Mouse (Mus musculus) forebrain, embryonic 11.5 days (tissue): Measurements from ENCODE around the gene Cpa5. TPM values are rescaled to one million over a fixed set of nuclear protein-coding genes. Genes with fewer than 3 reads are reported as not detected.
A peak's percentile ranks its signal among the peaks of the same experiment; 100 is the strongest.

Experiments
- ATAC-seq: fragments of 200-750 bp; cut with Nextera tagmentation; replicated peaks from 2 replicates; pipeline ENCODE4 v1.8.0; 2017; ENCODE audit warnings: moderate TSS enrichment; ENCODE audit not compliant: low FRiP score
- DNase-seq: peaks from one replicate; pipeline ENCODE4 v3.0.0-alpha.2; 2017; ENCODE audit warnings: low spot score
- H3K27ac ChIP-seq: fragments of 300-500 bp; sonication (generic); 2 replicates; pipeline ENCODE4 v1.5.1; 2014; ENCODE audit warnings: low read depth, low read length
- H3K27me3 ChIP-seq: fragments of 300-500 bp; sonication (generic); 2 replicates; pipeline ENCODE4 v1.6.1; 2014; ENCODE audit warnings: mild to moderate bottlenecking, low read length, mixed read lengths; ENCODE audit not compliant: control insufficient read depth, insufficient read depth
- H3K36me3 ChIP-seq: fragments of 300-500 bp; sonication (generic); 2 replicates; pipeline ENCODE4 v1.6.1; 2014; ENCODE audit warnings: mild to moderate bottlenecking, low read length, moderate library complexity, mixed read lengths; ENCODE audit not compliant: control insufficient read depth, insufficient read depth
- H3K4me1 ChIP-seq: fragments of 300-500 bp; sonication (generic); replicated peaks from 2 replicates; pipeline ENCODE4 v1.6.1; 2014; ENCODE audit warnings: low read length, mixed read lengths; ENCODE audit not compliant: control insufficient read depth, insufficient read depth
- H3K4me2 ChIP-seq: fragments of 300-500 bp; sonication (generic); 2 replicates; pipeline ENCODE4 v1.6.1; 2014; ENCODE audit warnings: low read depth, mild to moderate bottlenecking, low read length, moderate library complexity, mixed read lengths; ENCODE audit not compliant: severe bottlenecking
- H3K4me3 ChIP-seq: fragments of 300-500 bp; sonication (generic); 2 replicates; pipeline ENCODE4 v1.5.1; 2014; ENCODE audit warnings: low read depth, low read length
- H3K9ac ChIP-seq: fragments of 300-500 bp; sonication (generic); 2 replicates; pipeline ENCODE4 v1.6.1; 2014; ENCODE audit warnings: low read length
- H3K9me3 ChIP-seq: fragments of 300-500 bp; sonication (generic); 2 replicates; pipeline ENCODE4 v1.6.1; 2016; ENCODE audit warnings: low read length, mixed read lengths; ENCODE audit not compliant: control insufficient read depth
- WGBS: fragments of 180-500 bp; shearing (Covaris S2); extraction: QIAGEN DNeasy Blood & Tissue Kit; methylation state at CpG from one replicate; pipeline ENCODE4 v1.1.7; 2014; 5-methylcytosine and 5-hydroxymethylcytosine counted together
- polyA plus RNA-seq: library from polyadenylated mRNA; unstranded; fragments of >200 nt; fragmentation: Nextera tagmentation; extraction: Ambion mirVana; gene quantifications from 2 replicates; pipeline ENCODE4 v1.2.1, GENCODE M21; 2014

Gene Cpa5
- polyA plus RNA-seq, 1 experiment from 2014 or later = 0.72 TPM

DNA sequence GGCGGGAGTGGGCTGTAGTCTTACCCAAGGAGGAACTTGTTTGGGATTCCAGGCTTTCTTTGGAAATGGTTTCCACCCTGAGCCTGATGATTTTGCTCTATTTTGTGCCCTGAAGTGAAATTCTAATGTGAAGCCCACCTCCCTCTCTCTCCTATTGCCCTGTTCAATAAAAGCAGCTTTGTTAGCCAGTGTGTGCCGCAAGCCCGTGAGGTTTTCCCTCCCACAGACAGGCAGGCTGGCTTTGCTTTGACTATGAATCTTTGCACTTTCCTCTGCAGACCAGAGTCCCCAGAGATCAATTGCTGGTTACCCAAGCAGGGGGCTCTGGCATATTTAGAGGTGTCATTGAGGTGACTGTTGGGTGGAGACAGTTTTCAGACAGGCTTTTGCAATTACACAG lies 33.7 kb downstream of the Cpa5 start:
- Histone ChIP-seq H3K9me3 (no peaks in the 10 kb centered on the region), H3K36me3 (no peaks in the 10 kb centered on the region; the same call in 1 of the 2 replicates), H3K4me2 (no peak overlapping the region), H3K9ac (no peak overlapping the region), H3K27ac (no peak overlapping the region), H3K4me3 (no peak overlapping the region), H3K4me1 (no peaks in the 10 kb centered on the region; the same call in 1 of the 2 replicates), H3K27me3 (no peaks in the 10 kb centered on the region)
- DNase-seq (no peak), ATAC-seq (no peak)
- WGBS = 43% methylated on average over 3 of the region's 3 CpGs

DNA sequence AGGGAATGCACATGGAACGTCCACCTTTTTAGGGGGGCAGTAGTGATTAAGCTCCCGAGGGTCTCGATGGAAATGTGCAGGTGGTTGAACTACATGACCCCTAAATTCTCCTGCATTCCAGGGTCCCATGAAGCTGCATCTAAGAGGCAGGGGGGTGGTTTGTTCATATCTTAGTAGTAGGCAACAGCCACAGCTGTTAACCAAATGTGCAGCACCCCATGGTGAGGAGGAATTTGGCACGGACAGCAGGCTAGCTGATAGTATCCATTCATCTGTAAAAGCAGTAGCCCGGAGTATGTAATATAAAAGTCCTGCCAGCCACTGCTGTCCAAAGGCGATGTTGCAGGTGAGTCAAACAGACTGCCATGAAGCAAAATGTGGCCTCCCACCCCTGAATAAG lies 34.6 kb downstream of the Cpa5 start:
- Histone ChIP-seq H3K9me3 (no peaks in the 10 kb centered on the region), H3K27me3 (no peaks in the 10 kb centered on the region), H3K4me3 (no peak overlapping the region), H3K4me1 (peaks cover 2% of the 10 kb centered on the region; the same call in 1 of the 2 replicates), H3K9ac (no peak overlapping the region), H3K27ac (no peak overlapping the region), H3K36me3 (no peaks in the 10 kb centered on the region; the same call in 1 of the 2 replicates), H3K4me2 (no peak overlapping the region)
- DNase-seq = no peak
- WGBS = 71% methylated on average over 6 of the region's 6 CpGs
- no peak for ATAC-seq

DNA sequence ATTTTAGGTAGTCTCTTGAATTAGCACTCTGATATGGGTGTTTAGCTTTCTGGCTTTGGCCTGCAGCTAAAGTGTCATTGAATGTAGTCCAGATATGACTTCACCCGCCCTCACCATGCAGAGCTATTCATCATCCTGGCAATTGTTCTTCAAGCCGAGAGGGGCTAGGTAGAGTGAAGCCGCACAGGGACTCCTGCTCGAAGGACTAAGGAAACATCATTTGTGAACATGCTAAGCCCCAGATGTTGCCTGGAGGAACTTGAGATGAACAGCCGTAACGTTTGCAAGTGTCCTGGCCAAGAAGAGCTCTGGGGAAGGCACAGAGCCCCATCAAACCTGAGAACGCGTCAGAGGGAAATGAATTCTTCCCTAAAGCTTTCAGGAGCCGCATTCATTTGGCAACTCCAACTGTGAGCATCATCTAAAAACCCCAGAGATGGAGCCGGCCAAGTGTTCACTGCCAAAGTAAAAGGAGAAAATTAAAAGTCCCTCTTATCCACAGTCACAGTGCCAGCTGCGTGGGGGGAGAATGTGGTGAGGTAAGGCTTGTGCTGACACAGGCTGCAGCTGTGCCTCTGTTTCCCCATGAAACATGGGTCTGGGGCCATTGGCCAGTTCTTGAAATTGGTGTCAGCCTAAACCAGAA lies 39.0 kb downstream of the Cpa5 start:
- Histone ChIP-seq H3K4me3 (no peak overlapping the region), H3K4me2 (no peak overlapping the region), H3K9me3 (no peaks in the 10 kb centered on the region), H3K27ac (no peak overlapping the region), H3K36me3 (no peaks in the 10 kb centered on the region; the same call in 1 of the 2 replicates), H3K4me1 (peaks cover 10% of the 10 kb centered on the region; the same call in 1 of the 2 replicates), H3K27me3 (no peaks in the 10 kb centered on the region), H3K9ac (no peak overlapping the region)
- 78% methylated on average over 11 of the region's 11 CpGs for WGBS
- no peak for DNase-seq
- ATAC-seq = no peak

DNA sequence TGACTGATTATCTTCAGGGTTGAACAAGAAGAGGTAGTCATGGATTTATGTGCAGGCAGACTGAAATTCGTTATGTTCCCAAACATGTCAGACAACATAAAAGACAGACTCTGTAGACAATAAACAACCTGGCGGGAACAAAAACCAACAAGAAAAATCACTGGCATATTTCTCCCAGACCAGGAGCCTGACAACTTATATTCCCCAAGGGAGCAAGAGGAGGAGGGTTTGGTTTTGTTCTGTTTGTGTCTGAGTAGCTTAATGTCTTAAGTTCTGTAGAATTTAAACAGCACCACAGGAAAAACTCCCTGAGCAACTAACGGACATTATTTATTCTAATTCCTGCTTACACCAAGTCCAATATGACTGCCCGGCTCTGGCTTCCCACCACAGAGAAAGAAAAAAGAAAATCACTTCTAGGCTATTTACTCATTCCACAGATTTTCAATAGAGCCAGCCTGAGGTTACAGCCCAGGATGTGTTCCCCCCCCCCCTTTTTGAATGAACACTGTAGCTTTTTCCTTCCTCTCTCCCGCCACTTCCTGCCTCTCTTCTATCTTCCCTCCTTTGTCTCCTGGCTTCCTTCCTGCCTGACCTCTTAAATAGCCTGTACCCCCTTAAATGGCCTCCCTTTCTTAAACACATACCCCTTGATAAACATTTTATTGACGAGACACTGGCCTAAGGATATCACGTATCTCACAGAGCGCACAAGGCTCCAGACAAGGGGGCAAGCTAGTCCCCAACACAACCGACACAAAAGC lies 41.8 kb downstream of the Cpa5 start:
- no peak for DNase-seq
- ATAC-seq = no peak
- Histone ChIP-seq H3K36me3 (no peaks in the 10 kb centered on the region), H3K4me2 (no peak overlapping the region), H3K4me1 (peaks cover 25% of the 10 kb centered on the region), H3K9ac (no peak overlapping the region), H3K9me3 (no peaks in the 10 kb centered on the region), H3K27ac (no peak overlapping the region), H3K4me3 (no peak overlapping the region), H3K27me3 (no peaks in the 10 kb centered on the region)
- WGBS = 56% methylated on average over 9 of the region's 9 CpGs

DNA sequence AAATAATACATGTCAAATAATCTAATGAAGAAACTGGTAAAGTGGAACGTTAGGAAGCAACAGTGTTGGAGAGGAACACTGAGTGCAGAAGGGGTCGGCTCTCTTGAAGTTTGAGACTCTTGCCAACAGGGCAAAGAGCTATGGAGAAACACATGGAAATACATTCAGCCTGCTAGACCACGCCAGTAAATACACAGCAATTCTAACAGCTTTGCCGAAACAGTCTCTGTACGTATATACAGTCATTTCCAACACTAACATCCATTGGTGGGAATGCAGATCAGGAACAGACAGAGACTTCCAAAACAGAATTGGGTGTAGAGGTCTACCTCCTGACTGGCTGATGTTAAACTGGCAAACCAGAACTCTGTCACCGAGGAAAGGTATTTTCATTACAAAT lies 42.7 kb downstream of the Cpa5 start:
- no peaks in the 10 kb centered on the region for H3K36me3 ChIP-seq
- H3K9me3 ChIP-seq = no peaks in the 10 kb centered on the region
- H3K27ac ChIP-seq = no peak overlapping the region
- H3K4me1 ChIP-seq = peaks cover 25% of the 10 kb centered on the region
- WGBS = 88% methylated on average over 6 of the region's 6 CpGs
- no peak overlapping the region for H3K4me3 ChIP-seq
- H3K9ac ChIP-seq = no peak overlapping the region
- no peaks in the 10 kb centered on the region for H3K27me3 ChIP-seq
- ATAC-seq (no peak), DNase-seq (no peak)
- H3K4me2 ChIP-seq = no peak overlapping the region

DNA sequence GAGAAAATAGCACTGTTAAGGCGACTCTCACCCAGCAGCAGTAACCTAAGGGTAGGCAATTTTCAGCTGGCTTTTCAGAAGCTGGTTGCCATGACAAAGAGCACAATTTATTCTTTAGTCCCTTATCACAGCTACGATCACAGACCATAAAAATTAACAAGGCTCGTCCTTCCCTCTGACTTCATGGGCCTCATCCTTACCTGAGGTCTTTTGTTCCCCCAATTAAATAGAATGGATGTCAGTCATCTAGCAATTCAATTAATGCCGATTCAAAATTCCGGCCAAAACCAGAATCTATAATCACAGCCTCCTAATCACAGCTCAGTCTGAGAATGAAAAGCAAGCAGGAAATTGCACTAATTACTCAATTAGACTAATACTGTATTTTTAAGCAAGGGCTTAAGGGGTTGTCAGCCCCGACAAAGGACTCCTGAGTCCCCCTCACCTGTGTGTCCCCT lies 43.6 kb downstream of the Cpa5 start:
- H3K4me2 ChIP-seq = no peak overlapping the region
- H3K27me3 ChIP-seq = no peaks in the 10 kb centered on the region
- 22% methylated on average over 6 of the region's 6 CpGs for WGBS
- no peaks in the 10 kb centered on the region for H3K9me3 ChIP-seq
- DNase-seq (peak; percentile 35), ATAC-seq (peak; percentile 76)
- H3K9ac ChIP-seq = 0 out of 2 replicates have a peak overlapping the region, but pooled peaks have one; percentile 4
- H3K4me1 ChIP-seq = peaks cover 25% of the 10 kb centered on the region
- no peaks in the 10 kb centered on the region for H3K36me3 ChIP-seq
- peak overlapping the region; percentile 70 for H3K27ac ChIP-seq
- no peak overlapping the region for H3K4me3 ChIP-seq

DNA sequence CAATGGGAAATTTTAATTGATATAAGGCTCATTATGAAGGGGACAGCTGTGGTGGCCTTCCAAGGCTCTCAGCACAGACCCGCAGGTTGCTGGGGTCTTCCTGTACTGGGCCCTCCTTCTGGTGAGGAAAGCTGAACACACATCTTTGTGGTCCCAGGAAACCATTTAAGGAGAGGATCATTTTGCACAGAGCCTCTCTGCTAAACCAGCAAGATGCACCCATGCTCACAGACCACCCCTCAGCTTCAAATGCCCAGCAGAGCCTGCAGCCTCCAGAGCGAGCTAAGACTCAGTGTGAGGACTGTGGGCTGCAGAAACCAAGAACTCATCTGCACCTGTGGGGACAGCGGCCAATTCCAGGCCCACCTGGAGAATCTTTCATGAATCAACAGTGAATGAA lies 44.1 kb downstream of the Cpa5 start:
- H3K27ac ChIP-seq = peak overlapping the region; percentile 70
- 0 out of 2 replicates have a peak overlapping the region, but pooled peaks have one; percentile 4 for H3K9ac ChIP-seq
- no peak for ATAC-seq
- 58% methylated on average over 3 of the region's 3 CpGs for WGBS
- H3K4me1 ChIP-seq = peaks cover 22% of the 10 kb centered on the region
- no peaks in the 10 kb centered on the region for H3K36me3 ChIP-seq
- DNase-seq = peak; percentile 52
- no peak overlapping the region for H3K4me3 ChIP-seq
- no peaks in the 10 kb centered on the region for H3K9me3 ChIP-seq
- no peaks in the 10 kb centered on the region for H3K27me3 ChIP-seq
- no peak overlapping the region for H3K4me2 ChIP-seq

DNA sequence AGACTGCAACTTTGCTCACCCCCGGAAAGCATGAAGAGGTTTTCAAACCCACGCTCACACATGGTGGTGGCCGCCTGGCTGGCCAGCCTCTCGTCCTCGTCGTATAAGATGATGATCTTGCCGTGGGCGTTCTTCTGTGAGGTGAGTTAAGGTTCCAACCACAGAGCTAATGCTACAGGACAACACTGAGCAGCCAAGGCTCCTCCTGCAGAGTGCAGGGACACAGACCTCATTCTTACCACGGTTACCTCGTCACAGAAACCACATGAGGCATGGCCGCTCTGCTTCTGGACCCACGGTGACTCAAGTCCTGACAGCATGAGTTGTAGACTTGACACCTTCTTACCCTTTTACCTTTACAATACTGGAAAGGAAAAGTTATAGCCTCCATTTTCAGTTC lies 46.5 kb downstream of the Cpa5 start:
- Histone ChIP-seq H3K4me2 (no peak overlapping the region), H3K27ac (no peak overlapping the region), H3K9me3 (no peaks in the 10 kb centered on the region), H3K36me3 (no peaks in the 10 kb centered on the region), H3K4me3 (no peak overlapping the region), H3K9ac (no peak overlapping the region), H3K4me1 (peaks cover 22% of the 10 kb centered on the region), H3K27me3 (no peaks in the 10 kb centered on the region)
- 96% methylated on average over 12 of the region's 12 CpGs for WGBS
- ATAC-seq (no peak), DNase-seq (peak; percentile 46)
